Mouse (Mus musculus): ENCODE data around the gene Mknk2. TPM values are rescaled to one million over a fixed set of nuclear protein-coding genes. Genes with fewer than 3 reads are reported as not detected.

Mknk2 gene
- total and polyA plus RNA-seq, 2 experiments: 87.0 to 88.6 TPM

GRCm38 (mm10) chr10:80675405-80676197, 2.3 kb downstream of the Mknk2 start:
- Histone ChIP-seq H3K9ac (ENCODE audit: low read depth, low read length) (peak overlapping the region; percentile 99), H3K4me1 (ENCODE audit: control insufficient read depth, insufficient read depth, low read length) (peaks cover 59% of the 10 kb centered on the region), H3K4me3 (ENCODE audit: insufficient read depth, low read depth, low read length) (peak overlapping the region; percentile 93), H3K36me3 (ENCODE audit: control insufficient read depth, insufficient read depth, low read length) (peaks cover 9% of the 10 kb centered on the region), H3K27me3 (ENCODE audit: control insufficient read depth, insufficient read depth, low read length) (no peaks in the 10 kb centered on the region), H3K79me2 (ENCODE audit: control insufficient read depth, insufficient read depth, low read length) (peaks cover 39% of the 10 kb centered on the region), H3K27ac (replicated peaks; ENCODE audit: insufficient read depth, low read depth, low read length) (peak overlapping the region; percentile 85)
- DNase-seq (ENCODE audit: extremely low read depth, low read depth, low spot score): peak; percentile 26
- no peak for TF ChIP-seq POLR2A (IDR thresholded peaks at IDR 0.05; ENCODE audit: extremely low read depth, insufficient read depth, low read length)
- no peak for TF ChIP-seq CTCF (IDR thresholded peaks at IDR 0.05; ENCODE audit: low read depth, low read length)
- WGBS: under 1% methylated on average over 38 of the region's 54 CpGs

- no peak for DNase-seq (ENCODE audit: extremely low read depth, low read depth, low spot score)
- no peak for TF ChIP-seq CTCF (IDR thresholded peaks at IDR 0.05; ENCODE audit: low read depth, low read length)
- TF ChIP-seq POLR2A (IDR thresholded peaks at IDR 0.05; ENCODE audit: extremely low read depth, insufficient read depth, low read length): no peak
- 0% methylated on average over 6 of the region's 6 CpGs for WGBS
- peaks cover 39% of the 10 kb centered on the region for H3K79me2 ChIP-seq (ENCODE audit: control insufficient read depth, insufficient read depth, low read length)
- H3K36me3 ChIP-seq (ENCODE audit: control insufficient read depth, insufficient read depth, low read length): peaks cover 12% of the 10 kb centered on the region
- peaks cover 63% of the 10 kb centered on the region for H3K4me1 ChIP-seq (ENCODE audit: control insufficient read depth, insufficient read depth, low read length)
- no peaks in the 10 kb centered on the region for H3K27me3 ChIP-seq (ENCODE audit: control insufficient read depth, insufficient read depth, low read length)
- H3K27ac ChIP-seq (replicated peaks; ENCODE audit: insufficient read depth, low read depth, low read length): peak overlapping the region; percentile 85
- peak overlapping the region; percentile 93 for H3K4me3 ChIP-seq (ENCODE audit: insufficient read depth, low read depth, low read length)
- peak overlapping the region; percentile 99 for H3K9ac ChIP-seq (ENCODE audit: low read depth, low read length)
These were observed 3.0 kb downstream of the Mknk2 start for GRCm38 (mm10) chr10:80674851-80675404.

- WGBS: 7% methylated on average over 5 of the region's 5 CpGs
- H3K27ac ChIP-seq (replicated peaks; ENCODE audit: insufficient read depth, low read depth, low read length): peak overlapping the region; percentile 85
- TF ChIP-seq CTCF (IDR thresholded peaks at IDR 0.05; ENCODE audit: low read depth, low read length) (no peak), POLR2A (IDR thresholded peaks at IDR 0.05; ENCODE audit: extremely low read depth, insufficient read depth, low read length) (no peak)
- peaks cover 60% of the 10 kb centered on the region for H3K4me1 ChIP-seq (ENCODE audit: control insufficient read depth, insufficient read depth, low read length)
- peaks cover 19% of the 10 kb centered on the region for H3K36me3 ChIP-seq (ENCODE audit: control insufficient read depth, insufficient read depth, low read length)
- H3K79me2 ChIP-seq (ENCODE audit: control insufficient read depth, insufficient read depth, low read length): peaks cover 39% of the 10 kb centered on the region
- H3K4me3 ChIP-seq (ENCODE audit: insufficient read depth, low read depth, low read length): peak overlapping the region; percentile 93
- H3K9ac ChIP-seq (ENCODE audit: low read depth, low read length): peak overlapping the region; percentile 99
- DNase-seq (ENCODE audit: extremely low read depth, low read depth, low spot score): peak; percentile 88
- no peaks in the 10 kb centered on the region for H3K27me3 ChIP-seq (ENCODE audit: control insufficient read depth, insufficient read depth, low read length)
These were observed 3.7 kb downstream of the Mknk2 start for GRCm38 (mm10) chr10:80674161-80674711.

GRCm38 (mm10) chr10:80673690-80674089, 4.2 kb downstream of the Mknk2 start:
- H3K4me1 ChIP-seq (ENCODE audit: control insufficient read depth, insufficient read depth, low read length): peaks cover 61% of the 10 kb centered on the region
- TF ChIP-seq POLR2A (IDR thresholded peaks at IDR 0.05; ENCODE audit: extremely low read depth, insufficient read depth, low read length) (no peak), CTCF (IDR thresholded peaks at IDR 0.05; ENCODE audit: low read depth, low read length) (no peak)
- peaks cover 25% of the 10 kb centered on the region for H3K36me3 ChIP-seq (ENCODE audit: control insufficient read depth, insufficient read depth, low read length)
- H3K27me3 ChIP-seq (ENCODE audit: control insufficient read depth, insufficient read depth, low read length): no peaks in the 10 kb centered on the region
- DNase-seq (ENCODE audit: extremely low read depth, low read depth, low spot score): no peak
- H3K27ac ChIP-seq (replicated peaks; ENCODE audit: insufficient read depth, low read depth, low read length): peak overlapping the region; percentile 85
- peak overlapping the region; percentile 99 for H3K9ac ChIP-seq (ENCODE audit: low read depth, low read length)
- WGBS: 81% methylated on average over 3 of the region's 3 CpGs
- H3K4me3 ChIP-seq (ENCODE audit: insufficient read depth, low read depth, low read length): peak overlapping the region; percentile 93
- H3K79me2 ChIP-seq (ENCODE audit: control insufficient read depth, insufficient read depth, low read length): peaks cover 39% of the 10 kb centered on the region

GRCm38 (mm10) chr10:80671936-80672690, 5.8 kb downstream of the Mknk2 start:
- Histone ChIP-seq H3K4me3 (ENCODE audit: insufficient read depth, low read depth, low read length) (no peak overlapping the region), H3K36me3 (ENCODE audit: control insufficient read depth, insufficient read depth, low read length) (peaks cover 37% of the 10 kb centered on the region), H3K79me2 (ENCODE audit: control insufficient read depth, insufficient read depth, low read length) (peaks cover 39% of the 10 kb centered on the region), H3K27ac (replicated peaks; ENCODE audit: insufficient read depth, low read depth, low read length) (peak overlapping the region; percentile 40), H3K27me3 (ENCODE audit: control insufficient read depth, insufficient read depth, low read length) (no peaks in the 10 kb centered on the region), H3K4me1 (ENCODE audit: control insufficient read depth, insufficient read depth, low read length) (peaks cover 58% of the 10 kb centered on the region), H3K9ac (ENCODE audit: low read depth, low read length) (peak overlapping the region; percentile 26)
- TF ChIP-seq POLR2A (IDR thresholded peaks at IDR 0.05; ENCODE audit: extremely low read depth, insufficient read depth, low read length): no peak
- no peak for TF ChIP-seq CTCF (IDR thresholded peaks at IDR 0.05; ENCODE audit: low read depth, low read length)
- peak; percentile 86 for DNase-seq (ENCODE audit: extremely low read depth, low read depth, low spot score)
- WGBS: 64% methylated on average over 11 of the region's 11 CpGs

Data from liver, adult 2 months (tissue).